Mouse (Mus musculus): ENCODE results near the gene Cdc123.
A peak's percentile ranks its signal among the peaks of the same experiment; 100 is the strongest.

Gene Cdc123

GRCm38 (mm10) chr2:5844873-5845631 is at the start of gene Cdc123, which contains the start of gene Nudt5:
Cdc123 (minus strand) TSS chr2:5845164.
Nudt5 (plus strand) TSS chr2:5845019.
- peak; percentile 94 for DNase-seq

DNA sequence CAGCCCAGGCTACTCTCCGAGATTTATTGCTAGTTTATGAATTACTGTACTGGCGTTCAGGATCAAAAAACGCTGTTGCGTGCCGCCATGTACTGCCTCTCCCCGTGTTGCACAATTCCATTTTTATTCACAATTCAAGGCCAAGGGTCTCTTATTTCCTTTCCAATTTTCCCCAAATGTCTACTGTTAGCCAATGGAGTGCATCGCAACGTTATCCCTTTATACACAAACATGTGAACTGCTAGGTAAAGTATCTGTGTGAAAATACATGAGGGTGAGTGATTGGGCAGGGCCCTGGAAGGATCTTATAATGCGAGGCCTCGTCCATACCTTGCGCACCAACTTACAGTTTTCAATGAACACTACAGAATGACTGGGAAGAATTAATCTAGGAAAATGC is 49.3 kb upstream of the Cdc123 start:
- DNase-seq = no peak

GRCm38 (mm10) chr2:5889412-5889811 is 44.4 kb upstream of the Cdc123 start:
- no peak for DNase-seq

GRCm38 (mm10) chr2:5888865-5889264 is 43.9 kb upstream of the Cdc123 start:
- DNase-seq = no peak

GRCm38 (mm10) chr2:5877446-5877845 is 32.5 kb upstream of the Cdc123 start:
- no peak for DNase-seq

GRCm38 (mm10) chr2:5869746-5870145 is 24.8 kb upstream of the Cdc123 start:
- DNase-seq = no peak

DNA sequence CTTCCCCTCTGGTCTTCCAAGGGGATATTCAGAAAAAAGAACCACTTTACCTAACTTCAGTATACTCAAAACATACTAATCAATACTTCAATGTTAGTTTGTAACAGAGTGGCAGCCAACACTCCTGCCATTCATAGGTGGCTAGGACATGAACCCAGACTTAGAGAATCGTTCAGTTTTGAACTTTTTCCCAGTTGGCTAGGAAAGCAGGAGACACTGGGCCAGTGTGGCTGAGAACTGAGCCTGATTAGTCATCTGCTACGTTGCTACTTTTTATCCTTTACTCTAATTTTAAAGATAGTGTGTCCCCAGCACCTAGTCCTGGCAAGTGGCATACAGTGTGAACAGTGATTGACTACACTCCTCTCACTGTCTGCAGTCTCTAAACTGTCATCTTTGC is 22.7 kb upstream of the Cdc123 start:
- DNase-seq = no peak

- DNase-seq = no peak
Observed at GRCm38 (mm10) chr2:5862834-5863233, 17.9 kb upstream of the Cdc123 start, which contains the start of gene Gm13199. Gm13199 (minus strand) TSS chr2:5862934.

GRCm38 (mm10) chr2:5851866-5852265 is 6.9 kb upstream of the Cdc123 start:
- DNase-seq = no peak

DNA sequence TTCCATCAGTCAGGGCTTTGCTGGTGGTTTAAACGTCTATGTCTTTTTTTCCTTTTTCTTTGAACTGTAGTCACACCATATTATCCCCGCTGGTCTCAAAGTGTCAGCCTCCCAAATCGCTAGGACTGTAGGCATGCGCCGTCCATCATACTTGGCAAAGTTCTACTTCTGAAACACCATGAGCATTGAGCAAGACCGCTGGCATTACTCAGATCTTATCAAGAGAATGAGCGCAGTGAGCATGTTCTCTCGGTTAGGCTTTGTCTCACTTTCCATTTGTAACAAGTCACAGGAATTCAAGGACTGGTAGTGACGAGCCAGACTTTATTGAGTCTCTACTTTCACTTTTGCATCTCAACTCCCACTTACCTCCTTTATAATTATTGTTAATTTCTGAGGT is 6.2 kb upstream of the Cdc123 start:
- peak; percentile 32 for DNase-seq

GRCm38 (mm10) chr2:5845826-5846225 is 862 bp upstream of the Cdc123 start:
- DNase-seq = no peak

GRCm38 (mm10) chr2:5844181-5844872 is 637 bp downstream of the Cdc123 start:
- no peak for DNase-seq

DNA sequence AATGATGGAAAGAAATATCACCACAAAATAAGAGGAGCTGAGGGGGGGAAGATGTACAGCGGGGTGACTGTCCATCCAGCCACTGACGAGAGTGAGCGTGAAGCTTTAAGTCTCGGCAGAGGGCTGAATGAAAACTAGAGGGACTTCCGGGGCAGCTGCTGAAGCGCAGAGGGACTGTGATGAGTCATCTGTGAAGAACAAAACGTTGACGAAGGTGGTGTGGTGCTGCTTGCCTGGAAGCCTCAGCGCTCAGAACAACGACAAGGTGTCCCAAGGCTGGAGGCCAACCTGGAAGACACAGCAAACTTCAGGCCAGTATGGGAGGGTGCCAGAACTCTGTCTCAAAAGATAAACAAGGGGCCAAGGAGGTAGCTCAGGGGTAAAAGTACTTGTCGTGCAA is 4.1 kb downstream of the Cdc123 start:
- no peak for DNase-seq

DNA sequence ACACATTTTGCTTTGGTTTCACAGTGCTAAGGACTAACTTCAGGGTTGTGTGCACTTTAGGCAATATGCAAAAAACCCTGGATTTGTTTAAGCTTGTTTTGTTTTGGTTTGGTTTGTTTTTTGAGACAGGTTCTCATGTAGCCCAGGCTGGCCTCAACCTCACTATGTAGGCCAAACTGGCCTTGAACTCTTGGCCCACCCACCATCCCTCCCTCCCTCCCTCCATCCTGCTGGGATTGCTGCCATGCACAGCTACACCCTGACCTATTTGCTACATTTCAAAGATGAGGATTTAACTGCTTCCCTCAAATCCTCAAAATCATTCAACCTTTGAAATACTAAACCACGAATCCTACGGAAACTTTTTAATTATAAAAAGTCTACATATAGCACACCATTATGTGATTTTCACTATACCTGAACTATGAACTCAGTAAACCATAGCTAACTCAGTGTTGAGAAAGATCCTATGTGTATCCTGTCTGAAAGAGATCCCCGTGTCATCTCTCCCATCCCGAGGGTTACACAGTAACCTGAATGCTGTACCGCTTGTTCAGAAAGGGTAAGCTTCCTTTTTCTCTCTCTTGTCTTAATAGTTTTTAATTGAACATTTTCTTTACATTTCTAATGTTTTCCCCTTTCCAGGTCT is 19.6 kb downstream of the Cdc123 start:
- DNase-seq = no peak

- no peak for DNase-seq
Observed at GRCm38 (mm10) chr2:5824685-5825084, 20.3 kb downstream of the Cdc123 start.

DNA sequence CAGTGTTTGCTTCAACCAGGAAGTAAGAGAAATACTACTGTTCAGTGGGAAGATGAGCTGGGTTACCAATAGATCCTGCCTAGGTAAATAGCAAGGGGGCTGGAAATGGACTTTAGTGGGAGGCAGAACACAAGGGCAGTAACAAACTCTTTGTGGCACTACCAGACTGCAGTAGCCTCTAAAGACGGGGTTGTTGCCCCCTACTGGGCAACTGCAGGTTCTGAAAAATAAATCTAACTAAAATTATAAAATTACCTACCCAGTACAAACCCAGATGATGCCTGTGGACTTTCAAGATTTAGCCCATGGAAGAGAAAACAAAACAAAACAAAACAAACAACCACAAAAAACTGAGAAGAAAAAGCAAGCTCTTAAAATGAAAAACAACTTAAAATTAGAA is 20.8 kb downstream of the Cdc123 start:
- DNase-seq = no peak

DNA sequence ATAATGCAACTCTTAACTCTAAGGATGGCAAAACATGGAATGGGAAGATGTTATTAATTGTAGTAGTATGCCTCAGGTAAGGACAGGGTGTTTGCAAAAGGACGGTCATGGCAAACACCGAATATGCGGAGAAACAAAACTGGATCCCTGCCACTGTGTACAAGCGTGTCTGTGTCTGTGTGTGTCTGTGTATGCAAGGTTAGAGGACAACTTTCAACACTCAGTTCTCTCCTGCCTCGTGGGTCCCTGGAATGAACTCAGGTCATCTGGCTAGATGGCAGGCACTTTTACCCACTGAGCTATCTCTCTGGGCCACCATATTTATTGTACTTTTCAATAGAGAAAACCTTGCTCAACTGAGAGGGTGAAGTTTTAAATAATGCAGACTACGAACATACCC is 22.5 kb downstream of the Cdc123 start:
- DNase-seq = no peak

GRCm38 (mm10) chr2:5821264-5821663 is 23.7 kb downstream of the Cdc123 start:
- DNase-seq = no peak

- DNase-seq = peak; percentile 39
Observed at GRCm38 (mm10) chr2:5811235-5811782, 33.7 kb downstream of the Cdc123 start.

DNA sequence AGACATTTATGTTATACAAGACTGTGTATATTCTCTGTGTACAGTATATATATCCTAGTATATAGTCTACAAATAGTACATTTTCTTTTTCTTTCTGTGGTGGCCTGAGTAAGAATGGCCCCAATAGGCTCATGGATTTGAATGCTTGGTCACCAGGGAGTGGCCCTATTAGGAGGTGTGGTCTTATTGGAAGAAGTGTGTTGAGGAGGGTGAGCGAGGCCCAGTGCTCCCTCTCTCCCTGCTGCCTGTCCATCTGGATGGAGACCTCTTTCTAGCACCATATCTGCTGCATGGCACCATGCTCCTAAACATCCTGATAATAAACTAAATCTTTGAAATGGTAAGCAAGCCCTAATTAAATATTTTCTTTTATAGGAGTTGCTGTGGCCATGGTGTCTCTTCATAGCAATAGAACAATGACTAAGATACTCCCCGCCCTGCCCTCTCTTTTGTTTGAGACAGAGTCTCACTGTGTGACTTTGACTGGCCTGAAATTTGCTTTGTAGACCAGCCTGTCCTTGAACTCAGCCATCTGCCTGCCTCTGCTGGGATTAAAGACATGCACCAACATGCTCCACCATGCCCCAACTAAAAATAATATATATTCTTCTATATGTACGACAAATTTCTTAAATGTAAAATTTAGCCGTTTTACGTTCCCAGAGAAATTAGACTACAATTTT is 34.8 kb downstream of the Cdc123 start:
- no peak for DNase-seq

GRCm38 (mm10) chr2:5806201-5806600 is 38.8 kb downstream of the Cdc123 start:
- peak; percentile 47 for DNase-seq

DNA sequence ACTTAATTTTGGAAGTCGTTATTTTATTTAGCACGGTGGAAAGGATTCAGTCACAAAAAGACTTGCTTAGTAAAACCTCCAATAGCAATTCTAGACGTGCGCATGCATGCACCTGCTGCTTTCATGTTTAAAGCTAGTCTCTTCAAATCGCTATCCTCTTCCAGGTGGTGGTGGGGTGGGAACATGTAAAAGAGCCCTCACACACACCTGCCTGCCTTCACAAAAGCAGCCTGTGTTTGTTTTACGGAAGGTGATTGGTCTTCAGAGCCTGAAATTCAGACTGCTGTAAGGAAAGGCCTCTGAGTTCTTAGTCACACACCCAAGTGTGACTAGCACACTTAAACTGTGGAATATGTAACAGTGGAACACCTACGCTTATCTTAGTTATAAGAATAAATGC is 39.7 kb downstream of the Cdc123 start:
- DNase-seq = no peak
